Mouse (Mus musculus) cortical plate, adult 2 months (tissue): ENCODE data around the gene Eif5a.

Experiments
- CTCF ChIP-seq: fragments of 200-500 bp; IDR thresholded peaks from 2 replicates; pipeline ENCODE4 v1.5.1; 2011; ENCODE audit warnings: mild to moderate bottlenecking, control low read depth, low read length; ENCODE audit not compliant: insufficient read depth; ENCODE audit errors: extremely low read depth
- POLR2A ChIP-seq: fragments of 200-500 bp; IDR thresholded peaks from 2 replicates; pipeline ENCODE4 v1.6.1; 2011; ENCODE audit warnings: mild to moderate bottlenecking, low read length, control low read depth; ENCODE audit not compliant: insufficient read depth; ENCODE audit errors: extremely low read depth

GRCm38 (mm10) chr11:69883527-69884151 lies 38.1 kb downstream of the Eif5a start:
- no peak for TF ChIP-seq CTCF
- no peak for TF ChIP-seq POLR2A
